Mouse (Mus musculus) midbrain, postnatal 0 days (tissue): Measurements from ENCODE around the gene Pomt1. TPM values are rescaled to one million over a fixed set of nuclear protein-coding genes. Genes with fewer than 3 reads are reported as not detected.

Experiments used
- ATAC-seq: fragments of 200-750 bp; cut with Nextera tagmentation; 2 replicates; pipeline ENCODE4 v1.8.0; 2017; ENCODE audit warnings: moderate number of reproducible peaks, mild to moderate bottlenecking, moderate TSS enrichment, moderate library complexity; ENCODE audit not compliant: low FRiP score
- DNase-seq: peaks from one replicate; pipeline ENCODE4 v3.0.0-alpha.2; 2015; ENCODE audit warnings: low spot score
- H3K27ac ChIP-seq: fragments of 300-500 bp; sonication (generic); 2 replicates; pipeline ENCODE4 v1.5.1; 2014; ENCODE audit warnings: low read depth, mild to moderate bottlenecking, low read length, mixed read lengths
- H3K27me3 ChIP-seq: fragments of 300-500 bp; sonication (generic); 2 replicates; pipeline ENCODE4 v1.6.1; 2014; ENCODE audit warnings: low read length, control low read depth, mixed read lengths; ENCODE audit not compliant: insufficient read depth
- H3K36me3 ChIP-seq: fragments of 300-500 bp; sonication (generic); 2 replicates; pipeline ENCODE4 v1.6.1; 2014; ENCODE audit warnings: low read length, control low read depth, mixed read lengths; ENCODE audit not compliant: insufficient read depth
- H3K4me1 ChIP-seq: fragments of 300-500 bp; sonication (generic); 2 replicates; pipeline ENCODE4 v1.6.1; 2014; ENCODE audit warnings: mild to moderate bottlenecking, control low read depth, antibody characterized with exemption, low read length, mixed read lengths; ENCODE audit not compliant: insufficient read depth
- H3K4me2 ChIP-seq: fragments of 300-500 bp; sonication (generic); 2 replicates; pipeline ENCODE4 v1.6.1; 2014; ENCODE audit warnings: low read depth, mild to moderate bottlenecking, low read length, mixed read lengths; ENCODE audit not compliant: poor library complexity, severe bottlenecking
- H3K4me3 ChIP-seq: fragments of 300-500 bp; sonication (generic); 2 replicates; pipeline ENCODE4 v1.5.1; 2014; ENCODE audit warnings: low read depth, mild to moderate bottlenecking, low read length, moderate library complexity
- H3K9ac ChIP-seq: fragments of 300-500 bp; sonication (generic); replicated peaks from 2 replicates; pipeline ENCODE4 v1.6.1; 2014; ENCODE audit warnings: mild to moderate bottlenecking, low read length, moderate library complexity, mixed read lengths; ENCODE audit not compliant: poor library complexity, severe bottlenecking
- H3K9me3 ChIP-seq: fragments of 300-500 bp; sonication (generic); 2 replicates; pipeline ENCODE4 v1.6.1; 2016; ENCODE audit warnings: low read length, control low read depth
- CTCF ChIP-seq: IDR thresholded peaks from 2 replicates; pipeline ENCODE4 v1.5.1; 2016; ENCODE audit warnings: antibody characterized with exemption, mild to moderate bottlenecking
- WGBS: fragments of 180-500 bp; shearing (Covaris S2); extraction: QIAGEN DNeasy Blood & Tissue Kit; methylation state at CpG from one replicate; pipeline ENCODE4 v1.1.7; 2014; 5-methylcytosine and 5-hydroxymethylcytosine counted together
- polyA plus RNA-seq: library from polyadenylated mRNA; unstranded; fragments of >200 nt; fragmentation: Nextera tagmentation; extraction: Ambion mirVana; gene quantifications from 2 replicates; pipeline ENCODE4 v1.2.1, GENCODE M21; 2015
- total RNA-seq: library from RNA; depleted of rRNA; stranded (reverse); fragments of >200 nt; gene quantifications from 2 replicates; pipeline ENCODE4 v1.2.3, GENCODE M21; 2014

Pomt1 gene
- total and polyA plus RNA-seq, 2 experiments from 2014 or later: 21.5 to 48.6 TPM

DNA sequence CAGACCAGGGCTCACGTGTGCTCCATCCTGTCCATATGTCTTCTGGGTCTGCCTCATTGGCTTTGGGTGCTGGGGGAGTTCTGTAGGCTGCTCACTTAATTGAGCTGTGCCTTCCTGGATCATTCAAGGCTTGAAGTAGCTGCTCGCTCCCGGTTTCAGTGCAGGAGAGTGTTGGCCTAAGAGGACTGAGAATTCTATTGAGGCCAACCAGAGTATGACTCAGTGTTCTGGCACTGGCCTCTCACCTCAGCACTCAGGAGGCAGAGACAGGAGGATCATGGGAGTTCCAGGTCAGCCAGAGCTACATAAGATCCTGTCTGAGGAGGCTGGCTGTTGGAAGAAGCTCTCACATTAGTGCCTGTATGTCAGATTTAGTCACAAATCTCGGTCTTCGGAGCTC, 18.3 kb upstream of the Pomt1 start:
- no peaks in the 10 kb centered on the region for H3K27me3 ChIP-seq
- no peak overlapping the region for H3K4me3 ChIP-seq
- DNase-seq (no peak), ATAC-seq (no peak)
- no peak for TF ChIP-seq CTCF
- 99% methylated on average over 5 of the region's 5 CpGs for WGBS
- no peak overlapping the region for H3K9ac ChIP-seq
- H3K4me1 ChIP-seq: no peaks in the 10 kb centered on the region
- no peaks in the 10 kb centered on the region for H3K9me3 ChIP-seq
- no peak overlapping the region for H3K27ac ChIP-seq
- no peak overlapping the region for H3K4me2 ChIP-seq
- H3K36me3 ChIP-seq: peaks cover 97% of the 10 kb centered on the region

GRCm38 (mm10) chr2:32218541-32219334, 17.7 kb upstream of the Pomt1 start:
- Histone ChIP-seq H3K9ac (no peak overlapping the region), H3K27me3 (no peaks in the 10 kb centered on the region), H3K27ac (no peak overlapping the region), H3K36me3 (peaks cover 97% of the 10 kb centered on the region), H3K4me1 (no peaks in the 10 kb centered on the region), H3K9me3 (no peaks in the 10 kb centered on the region), H3K4me2 (no peak overlapping the region), H3K4me3 (no peak overlapping the region)
- no peak for TF ChIP-seq CTCF
- ATAC-seq (no peak), DNase-seq (no peak)
- 86% methylated on average over 11 of the region's 11 CpGs for WGBS

DNA sequence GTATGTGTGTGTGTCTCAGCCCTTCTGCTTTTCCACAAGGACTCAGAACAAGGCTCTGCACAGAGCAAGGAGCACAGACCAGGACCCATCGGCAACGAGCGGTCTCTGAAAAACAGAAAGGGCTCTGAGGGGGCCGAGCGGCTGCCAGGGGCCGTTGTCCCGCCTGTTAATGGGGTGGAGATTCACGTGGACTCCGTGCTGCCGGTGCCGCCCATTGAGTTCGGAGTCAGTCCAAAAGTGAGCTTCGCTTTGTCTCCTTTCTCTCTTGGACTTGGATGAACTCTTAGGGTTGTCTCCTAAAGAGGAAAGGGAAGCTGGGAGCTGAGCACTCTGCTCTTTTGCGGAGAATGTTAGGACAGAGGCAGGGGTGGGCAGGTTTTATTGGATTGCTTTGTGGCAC, 16.9 kb upstream of the Pomt1 start:
- 95% methylated on average over 14 of the region's 14 CpGs for WGBS
- H3K27ac ChIP-seq: no peak overlapping the region
- H3K36me3 ChIP-seq: peaks cover 99% of the 10 kb centered on the region
- H3K4me2 ChIP-seq: no peak overlapping the region
- ATAC-seq (no peak), DNase-seq (no peak)
- H3K4me3 ChIP-seq: no peak overlapping the region
- H3K9me3 ChIP-seq: no peaks in the 10 kb centered on the region
- no peaks in the 10 kb centered on the region for H3K4me1 ChIP-seq
- H3K9ac ChIP-seq: no peak overlapping the region
- TF ChIP-seq CTCF: no peak
- H3K27me3 ChIP-seq: no peaks in the 10 kb centered on the region

DNA sequence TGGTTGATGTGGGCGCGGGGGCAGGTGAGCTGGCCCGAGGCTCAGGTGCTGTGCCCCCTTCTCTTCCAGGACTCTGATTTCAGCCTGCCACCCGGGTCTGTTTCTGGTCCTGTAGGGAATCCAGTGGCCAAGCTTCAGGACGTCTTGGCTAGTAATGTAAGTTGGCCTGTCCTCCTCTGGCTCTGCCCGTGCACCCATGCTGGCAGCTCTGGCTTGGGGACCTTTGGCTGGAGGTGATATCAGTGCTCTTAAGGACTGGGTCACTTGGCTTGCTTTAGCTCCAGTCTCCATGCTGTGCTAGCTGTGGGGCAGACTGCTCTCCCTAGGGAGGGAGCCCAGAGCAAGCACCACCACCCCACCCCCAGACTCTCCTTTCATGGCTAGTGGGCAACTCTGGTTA, 16.4 kb upstream of the Pomt1 start:
- Histone ChIP-seq H3K36me3 (peaks cover 99% of the 10 kb centered on the region), H3K27ac (no peak overlapping the region), H3K4me2 (no peak overlapping the region), H3K4me1 (no peaks in the 10 kb centered on the region), H3K9me3 (no peaks in the 10 kb centered on the region), H3K4me3 (no peak overlapping the region), H3K27me3 (no peaks in the 10 kb centered on the region), H3K9ac (no peak overlapping the region)
- TF ChIP-seq CTCF: no peak
- DNase-seq (no peak), ATAC-seq (no peak)
- WGBS: 98% methylated on average over 6 of the region's 6 CpGs

DNA sequence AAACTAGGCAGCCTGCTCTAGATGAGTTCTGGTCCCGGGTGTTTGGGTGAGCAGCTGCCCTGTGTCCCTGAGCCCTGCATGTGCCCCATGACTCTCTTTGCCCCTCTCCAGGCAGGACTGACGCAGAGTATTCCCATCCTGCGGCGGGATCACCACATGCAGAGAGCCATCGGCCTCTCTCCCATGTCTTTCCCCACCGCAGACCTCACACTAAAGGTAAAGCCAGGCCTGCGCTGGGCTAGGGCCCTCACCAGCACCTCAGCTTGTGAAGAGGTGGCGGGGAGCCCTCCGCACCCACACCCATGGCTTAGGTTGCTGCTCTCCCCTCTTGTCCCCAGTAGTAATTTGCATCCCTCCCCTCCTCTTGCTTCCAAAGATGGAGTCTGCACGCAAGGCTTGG, 15.4 kb upstream of the Pomt1 start:
- Histone ChIP-seq H3K4me3 (no peak overlapping the region), H3K27ac (no peak overlapping the region), H3K27me3 (no peaks in the 10 kb centered on the region), H3K4me1 (no peaks in the 10 kb centered on the region), H3K9me3 (no peaks in the 10 kb centered on the region), H3K36me3 (peaks cover 99% of the 10 kb centered on the region), H3K4me2 (no peak overlapping the region), H3K9ac (no peak overlapping the region)
- DNase-seq (no peak), ATAC-seq (no peak)
- TF ChIP-seq CTCF: no peak
- 94% methylated on average over 10 of the region's 10 CpGs for WGBS

DNA sequence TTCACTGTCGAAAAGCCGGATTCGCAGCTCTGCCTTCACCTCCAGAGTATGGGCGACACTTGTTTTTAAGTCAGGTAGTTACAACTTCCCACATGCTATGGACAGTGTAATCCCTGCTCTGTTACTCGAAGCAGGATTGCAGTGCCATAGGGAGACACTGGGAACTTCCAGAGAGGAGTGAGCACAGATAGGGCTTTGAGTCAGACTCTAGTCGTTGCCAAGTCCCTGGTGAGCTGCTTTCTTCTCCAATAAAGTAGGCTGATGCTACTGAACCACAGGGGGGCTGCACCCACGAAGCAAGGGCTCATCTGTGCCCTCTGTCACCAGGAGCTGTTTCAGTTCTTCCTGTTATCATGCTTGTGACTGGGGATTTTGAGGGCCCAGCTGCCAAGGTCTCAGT, 14.8 kb upstream of the Pomt1 start:
- Histone ChIP-seq H3K27ac (no peak overlapping the region), H3K36me3 (peaks cover 99% of the 10 kb centered on the region), H3K27me3 (no peaks in the 10 kb centered on the region), H3K9ac (no peak overlapping the region), H3K9me3 (no peaks in the 10 kb centered on the region), H3K4me2 (no peak overlapping the region), H3K4me1 (no peaks in the 10 kb centered on the region), H3K4me3 (no peak overlapping the region)
- TF ChIP-seq CTCF: no peak
- 91% methylated on average over 7 of the region's 7 CpGs for WGBS
- no peak for ATAC-seq
- DNase-seq: no peak
